Mouse (Mus musculus) liver, embryonic 11.5 days (tissue): Measurements from ENCODE around the gene Gm49630. TPM values are rescaled to one million over a fixed set of nuclear protein-coding genes. Genes with fewer than 3 reads are reported as not detected.
"Not testable (repeated sequence)": the region's sequence is repeated elsewhere in the genome, so short reads cannot be mapped to it uniquely, and the experiment has no call there.

ENCODE experiments used
- ATAC-seq: fragments of 200-750 bp; cut with Nextera tagmentation; replicated peaks from 2 replicates; pipeline ENCODE4 v1.8.0; 2017; ENCODE audit warnings: moderate number of reproducible peaks, mild to moderate bottlenecking, moderate TSS enrichment, moderate library complexity; ENCODE audit not compliant: low FRiP score
- DNase-seq: peaks from one replicate; pipeline ENCODE4 v3.0.0-alpha.2; 2017; ENCODE audit warnings: low spot score
- H3K27ac ChIP-seq: fragments of 300-500 bp; sonication (generic); 2 replicates; pipeline ENCODE4 v1.5.1; 2014; ENCODE audit warnings: mild to moderate bottlenecking, low read depth, low read length, control low read depth
- H3K27me3 ChIP-seq: fragments of 300-500 bp; sonication (generic); replicated peaks from 2 replicates; pipeline ENCODE4 v1.6.1; 2014; ENCODE audit warnings: low read length, mixed read lengths; ENCODE audit not compliant: control insufficient read depth, insufficient read depth
- H3K36me3 ChIP-seq: fragments of 300-500 bp; sonication (generic); 2 replicates; pipeline ENCODE4 v1.6.1; 2014; ENCODE audit warnings: mild to moderate bottlenecking, low read length, moderate library complexity, mixed read lengths; ENCODE audit not compliant: control insufficient read depth, insufficient read depth
- H3K4me1 ChIP-seq: fragments of 300-500 bp; sonication (generic); replicated peaks from 2 replicates; pipeline ENCODE4 v1.6.1; 2014; ENCODE audit warnings: low read length, mixed read lengths; ENCODE audit not compliant: control insufficient read depth, insufficient read depth
- H3K4me2 ChIP-seq: fragments of 300-500 bp; sonication (generic); 2 replicates; pipeline ENCODE4 v1.6.1; 2014; ENCODE audit warnings: mild to moderate bottlenecking, control low read depth, moderate library complexity
- H3K4me3 ChIP-seq: fragments of 300-500 bp; sonication (generic); 2 replicates; pipeline ENCODE4 v1.5.1; 2014; ENCODE audit warnings: low read depth, low read length, control low read depth
- H3K9ac ChIP-seq: fragments of 300-500 bp; sonication (generic); 2 replicates; pipeline ENCODE4 v1.6.1; 2014; ENCODE audit warnings: low read depth, low read length, control low read depth
- H3K9me3 ChIP-seq: fragments of 300-500 bp; sonication (generic); 2 replicates; pipeline ENCODE4 v1.6.1; 2016; ENCODE audit warnings: low read length, inconsistent platforms, mixed read lengths; ENCODE audit not compliant: control insufficient read depth
- WGBS: fragments of 180-500 bp; shearing (Covaris S2); extraction: QIAGEN DNeasy Blood & Tissue Kit; methylation state at CpG from one replicate; pipeline ENCODE4 v1.1.7; 2014; 5-methylcytosine and 5-hydroxymethylcytosine counted together
- polyA plus RNA-seq: library from polyadenylated mRNA; unstranded; fragments of >200 nt; fragmentation: Nextera tagmentation; extraction: Ambion mirVana; gene quantifications from 2 replicates; pipeline ENCODE4 v1.2.1, GENCODE M21; 2014

Gm49630 gene
- polyA plus RNA-seq, 1 experiment from 2014 or later: not detected

- ATAC-seq: peak; percentile 60
- not testable (repeated sequence) for H3K27ac ChIP-seq, H3K4me3 ChIP-seq, H3K27me3 ChIP-seq, H3K4me1 ChIP-seq, H3K9me3 ChIP-seq, DNase-seq, H3K4me2 ChIP-seq, H3K36me3 ChIP-seq, H3K9ac ChIP-seq
- 54% methylated on average over 8 of the region's 8 CpGs for WGBS
These were observed 65.2 kb downstream of the Gm49630 start for GRCm38 (mm10) chr17:7306278-7307196.

Other genes with a start within 250 kb of the Gm49630 start
- gene Rps6ka2, start 201.9 kb downstream of the Gm49630 start, polyA plus RNA-seq: 12.7 and 13.2 TPM in 2 replicates
- not detected in 2 replicates for gene Tcp10a, start 47.3 kb downstream of the Gm49630 start, polyA plus RNA-seq
- gene Ttll2, start 19.3 kb downstream of the Gm49630 start, polyA plus RNA-seq: not detected in 2 replicates
- gene Unc93a2, start 13.5 kb upstream of the Gm49630 start, polyA plus RNA-seq: not detected in 2 replicates